Mouse (Mus musculus): ENCODE measurements around the gene Hcls1.

DNA sequence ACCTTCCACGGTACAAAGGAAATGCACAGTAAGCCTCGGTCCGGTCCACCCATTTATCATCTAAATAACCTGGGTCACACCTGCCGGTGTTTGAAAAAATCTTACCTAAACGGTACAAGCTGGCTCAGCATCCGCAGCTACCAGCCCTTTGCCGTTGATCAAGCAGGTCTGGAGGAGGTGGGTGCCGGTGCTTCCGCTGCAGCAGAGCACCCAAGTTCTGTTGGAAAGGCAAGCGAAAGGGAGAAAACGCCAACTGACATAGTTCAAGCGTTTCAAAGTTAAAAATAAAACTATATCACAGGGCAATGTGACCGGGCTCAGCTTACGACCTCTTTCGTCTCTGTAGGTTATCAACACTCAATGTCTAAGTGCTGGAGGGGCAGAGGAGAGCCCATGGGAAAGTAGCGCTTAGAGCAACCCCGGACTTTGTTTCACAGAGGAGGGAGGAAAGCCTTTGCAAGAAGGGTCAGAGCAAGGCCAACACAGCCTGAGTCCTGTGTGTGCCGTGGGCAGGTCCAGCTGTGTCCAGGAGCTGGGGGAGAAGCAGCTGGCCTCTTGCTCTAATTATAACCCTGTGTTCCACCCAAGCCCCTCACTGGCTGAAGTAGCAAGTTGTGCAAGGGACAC, 55.3 kb downstream of the Hcls1 start, which contains the start of gene Fbxo40:
- TF ChIP-seq POLR2A (IDR thresholded peaks at IDR 0.05; ENCODE audit: borderline replicate concordance, control insufficient read depth, low read depth, low read length) = no peak
- TF ChIP-seq CTCF (IDR thresholded peaks at IDR 0.05; ENCODE audit: control insufficient read depth, insufficient read depth, low read length) = no peak

Measured in bone marrow, adult 2 months (tissue).